Mouse (Mus musculus) cerebellum, adult 2 months (tissue): ENCODE results near the gene Tenm3.

Experiments used
- CTCF ChIP-seq: fragments of 200-500 bp; IDR thresholded peaks from 2 replicates; pipeline ENCODE4 v1.5.1; 2011; ENCODE audit warnings: low read depth, mild to moderate bottlenecking, control low read depth, low read length, moderate library complexity, borderline replicate concordance; ENCODE audit not compliant: insufficient read depth
- POLR2A ChIP-seq: fragments of 200-500 bp; IDR thresholded peaks from 2 replicates; pipeline ENCODE4 v1.6.1; 2011; ENCODE audit warnings: low read length, control low read depth, borderline replicate concordance; ENCODE audit not compliant: insufficient read depth

DNA sequence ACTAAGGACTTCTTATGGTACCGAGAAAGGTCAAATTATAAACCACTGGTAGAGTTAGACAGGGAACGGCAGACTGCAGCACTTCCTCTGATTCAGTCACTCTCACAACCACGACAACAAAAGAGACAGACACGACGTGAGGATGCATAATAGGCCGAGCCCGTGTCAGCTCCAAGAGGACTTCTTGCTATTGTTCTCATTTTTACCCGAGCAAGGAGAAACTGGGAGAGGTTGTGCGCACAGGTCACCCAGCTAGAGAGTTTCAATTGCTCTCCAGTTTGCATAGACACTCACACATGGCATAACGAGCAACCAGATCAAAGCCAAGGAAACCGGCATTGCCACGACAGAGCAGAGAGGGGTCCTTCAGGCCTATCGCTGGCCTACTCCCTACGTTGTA is 121.0 kb downstream of the Tenm3 start:
- TF ChIP-seq POLR2A (no peak), CTCF (no peak)
